Mouse (Mus musculus): Measurements from ENCODE around the gene Etaa1. TPM values are rescaled to one million over a fixed set of nuclear protein-coding genes. Genes with fewer than 3 reads are reported as not detected.
"Not testable (repeated sequence)": the region's sequence is repeated elsewhere in the genome, so short reads cannot be mapped to it uniquely, and the experiment has no call there.

Etaa1 gene
- polyA plus RNA-seq, 1 experiment: 0.93 TPM

DNA sequence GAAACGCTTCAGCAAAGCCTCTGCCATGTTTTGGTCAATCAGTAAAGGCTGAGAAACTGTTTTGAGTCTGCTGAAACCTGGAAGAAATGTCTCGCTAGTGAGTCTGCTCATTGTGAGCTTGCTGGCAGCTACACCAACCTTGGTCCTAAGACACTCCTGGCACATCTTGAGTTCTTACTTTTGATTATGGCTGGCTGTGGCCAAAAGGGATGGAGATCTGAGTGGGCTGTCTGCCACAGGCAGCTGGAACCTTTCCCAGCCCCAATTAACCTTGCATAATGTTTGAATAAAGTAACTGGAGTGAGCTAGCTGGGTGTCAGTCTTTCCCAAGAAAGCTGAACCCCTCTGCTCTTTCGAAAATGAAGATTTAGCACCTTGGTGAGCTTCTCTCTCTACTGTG, 2.3 kb downstream of the Etaa1 start:
- Histone ChIP-seq H3K27me3 (ENCODE audit: control insufficient read depth, insufficient read depth, low read length) (no peaks in the 10 kb centered on the region), H3K4me1 (ENCODE audit: control insufficient read depth, insufficient read depth, low read length) (no peaks in the 10 kb centered on the region), H3K27ac (ENCODE audit: control insufficient read depth, insufficient read depth, low read depth, low read length) (no peak overlapping the region), H3K36me3 (ENCODE audit: control insufficient read depth, insufficient read depth, low read length) (no peaks in the 10 kb centered on the region), H3K4me3 (ENCODE audit: control insufficient read depth, low read depth, low read length) (no peak overlapping the region)
- TF ChIP-seq CTCF (IDR thresholded peaks at IDR 0.05; ENCODE audit: control insufficient read depth, insufficient read depth, insufficient replicate concordance, low read depth, low read length): no peak
- TF ChIP-seq POLR2A (IDR thresholded peaks at IDR 0.05; ENCODE audit: control insufficient read depth, low read depth, low read length): no peak

DNA sequence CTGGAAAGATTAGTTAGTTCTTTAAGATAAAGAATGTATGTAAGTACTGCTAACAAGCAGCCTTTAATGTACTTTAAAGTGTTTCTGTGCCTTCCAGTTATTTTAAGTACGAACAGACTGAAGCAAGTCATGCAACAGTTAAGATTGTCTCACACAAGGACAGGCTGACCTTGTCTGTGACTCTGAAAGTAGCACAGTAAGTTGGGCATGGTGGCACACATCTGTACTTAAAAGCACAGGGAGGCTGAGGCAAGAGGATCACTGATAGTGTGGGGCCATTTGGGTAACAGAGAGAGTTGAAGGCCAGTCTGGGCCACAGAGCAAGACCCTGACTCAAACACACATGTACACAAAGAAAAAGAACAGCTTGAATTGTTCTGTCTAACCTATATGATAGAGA, 14.5 kb downstream of the Etaa1 start:
- Histone ChIP-seq H3K4me1 (ENCODE audit: control insufficient read depth, insufficient read depth, low read length) (no peaks in the 10 kb centered on the region), H3K27me3 (ENCODE audit: control insufficient read depth, insufficient read depth, low read length) (no peaks in the 10 kb centered on the region), H3K4me3 (ENCODE audit: control insufficient read depth, low read depth, low read length) (no peak overlapping the region), H3K27ac (ENCODE audit: control insufficient read depth, insufficient read depth, low read depth, low read length) (no peak overlapping the region), H3K36me3 (ENCODE audit: control insufficient read depth, insufficient read depth, low read length) (no peaks in the 10 kb centered on the region)
- TF ChIP-seq CTCF (IDR thresholded peaks at IDR 0.05; ENCODE audit: control insufficient read depth, insufficient read depth, insufficient replicate concordance, low read depth, low read length) (no peak), POLR2A (IDR thresholded peaks at IDR 0.05; ENCODE audit: control insufficient read depth, low read depth, low read length) (no peak)

DNA sequence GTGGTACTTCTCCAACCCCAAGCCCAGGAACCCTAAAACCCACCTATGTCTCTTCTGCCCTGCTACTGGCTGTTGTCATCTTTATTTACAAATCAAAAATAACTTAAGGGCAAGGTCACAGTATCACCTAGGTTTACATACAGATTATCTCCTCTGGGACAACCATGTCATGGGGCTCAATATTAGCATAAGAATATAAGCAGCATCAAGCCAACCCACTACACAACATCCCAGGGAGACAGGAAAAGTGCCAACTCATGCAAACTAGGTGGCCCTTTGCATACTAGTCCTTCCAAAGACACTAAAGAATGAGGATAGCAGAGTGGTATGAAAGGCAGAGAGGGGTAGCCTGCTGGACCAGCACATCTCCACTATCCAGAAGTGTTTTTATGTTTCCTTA, 15.7 kb downstream of the Etaa1 start:
- TF ChIP-seq POLR2A (IDR thresholded peaks at IDR 0.05; ENCODE audit: control insufficient read depth, low read depth, low read length) (no peak), CTCF (IDR thresholded peaks at IDR 0.05; ENCODE audit: control insufficient read depth, insufficient read depth, insufficient replicate concordance, low read depth, low read length) (no peak)
- Histone ChIP-seq H3K27me3 (ENCODE audit: control insufficient read depth, insufficient read depth, low read length) (no peaks in the 10 kb centered on the region), H3K36me3 (ENCODE audit: control insufficient read depth, insufficient read depth, low read length) (no peaks in the 10 kb centered on the region), H3K4me1 (ENCODE audit: control insufficient read depth, insufficient read depth, low read length) (no peaks in the 10 kb centered on the region), H3K4me3 (ENCODE audit: control insufficient read depth, low read depth, low read length) (no peak overlapping the region), H3K27ac (ENCODE audit: control insufficient read depth, insufficient read depth, low read depth, low read length) (no peak overlapping the region)

DNA sequence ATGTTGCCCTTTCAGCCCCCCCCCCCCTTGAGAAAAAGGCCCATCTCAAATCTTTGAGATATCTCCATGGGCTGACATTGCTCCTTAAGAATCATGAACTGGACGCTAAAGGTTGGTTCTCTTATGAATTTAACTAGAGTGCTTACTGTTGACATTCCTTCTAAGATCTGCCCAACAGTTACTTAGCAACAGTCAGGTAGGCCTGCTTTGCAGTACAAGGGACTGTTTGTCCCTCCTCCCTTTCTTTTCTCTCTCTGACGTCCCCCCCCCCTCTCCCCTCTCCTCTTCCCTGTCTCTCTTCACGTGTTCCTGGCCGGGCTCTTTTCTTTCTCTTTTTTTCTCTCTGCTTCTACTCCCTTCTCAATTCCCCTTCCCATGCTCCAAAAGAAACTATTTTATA, 35.8 kb downstream of the Etaa1 start:
- Histone ChIP-seq H3K27ac (ENCODE audit: control insufficient read depth, insufficient read depth, low read depth, low read length) (no peak overlapping the region), H3K36me3 (ENCODE audit: control insufficient read depth, insufficient read depth, low read length) (no peaks in the 10 kb centered on the region), H3K4me1 (ENCODE audit: control insufficient read depth, insufficient read depth, low read length) (peaks cover 4% of the 10 kb centered on the region), H3K4me3 (ENCODE audit: control insufficient read depth, low read depth, low read length) (no peak overlapping the region), H3K27me3 (ENCODE audit: control insufficient read depth, insufficient read depth, low read length) (no peaks in the 10 kb centered on the region)
- TF ChIP-seq CTCF (IDR thresholded peaks at IDR 0.05; ENCODE audit: control insufficient read depth, insufficient read depth, insufficient replicate concordance, low read depth, low read length): no peak
- TF ChIP-seq POLR2A (IDR thresholded peaks at IDR 0.05; ENCODE audit: control insufficient read depth, low read depth, low read length): no peak

DNA sequence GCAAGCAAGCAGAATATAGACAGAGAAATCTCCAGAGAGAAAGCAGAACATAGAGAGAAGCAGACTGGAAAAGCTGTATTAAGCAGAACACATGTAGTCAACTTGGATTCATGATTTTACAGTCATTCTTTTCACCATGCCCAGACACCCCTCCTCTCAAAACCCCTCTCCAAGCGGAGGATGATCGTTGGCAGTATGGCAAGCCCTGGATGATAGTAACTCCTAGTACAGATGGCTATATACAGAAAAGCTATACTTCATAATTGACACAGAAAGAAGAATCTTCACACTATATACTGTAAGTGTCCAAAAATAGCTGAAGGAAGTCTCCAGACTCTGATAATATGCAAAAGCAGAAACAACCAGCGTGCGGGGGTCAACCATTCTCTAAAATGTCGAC, 36.6 kb downstream of the Etaa1 start:
- Histone ChIP-seq H3K4me1 (ENCODE audit: control insufficient read depth, insufficient read depth, low read length) (peaks cover 4% of the 10 kb centered on the region), H3K4me3 (ENCODE audit: control insufficient read depth, low read depth, low read length) (no peak overlapping the region), H3K27me3 (ENCODE audit: control insufficient read depth, insufficient read depth, low read length) (no peaks in the 10 kb centered on the region), H3K36me3 (ENCODE audit: control insufficient read depth, insufficient read depth, low read length) (no peaks in the 10 kb centered on the region), H3K27ac (ENCODE audit: control insufficient read depth, insufficient read depth, low read depth, low read length) (no peak overlapping the region)
- TF ChIP-seq CTCF (IDR thresholded peaks at IDR 0.05; ENCODE audit: control insufficient read depth, insufficient read depth, insufficient replicate concordance, low read depth, low read length): no peak
- TF ChIP-seq POLR2A (IDR thresholded peaks at IDR 0.05; ENCODE audit: control insufficient read depth, low read depth, low read length): no peak

DNA sequence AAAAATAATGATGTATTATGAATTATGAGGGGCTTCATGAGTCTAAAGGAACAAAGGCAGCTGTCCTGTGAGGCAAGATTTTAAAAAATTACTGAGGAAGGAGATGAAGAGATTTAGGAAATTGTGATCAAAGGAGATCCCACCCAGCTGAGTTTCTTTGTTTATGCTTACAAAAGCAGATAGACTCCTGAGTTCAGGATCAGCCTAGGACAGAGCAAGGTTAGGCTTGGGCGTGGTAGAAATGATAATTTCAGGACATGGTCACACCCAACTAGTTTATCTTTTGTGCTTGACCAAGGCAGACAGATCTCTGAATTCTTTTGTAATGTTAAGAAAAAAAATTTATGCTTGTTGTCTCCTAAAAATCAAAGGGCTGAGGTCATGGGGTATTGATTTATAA, 37.2 kb downstream of the Etaa1 start:
- Histone ChIP-seq H3K4me1 (ENCODE audit: control insufficient read depth, insufficient read depth, low read length) (peaks cover 4% of the 10 kb centered on the region), H3K27ac (ENCODE audit: control insufficient read depth, insufficient read depth, low read depth, low read length) (no peak overlapping the region), H3K4me3 (ENCODE audit: control insufficient read depth, low read depth, low read length) (no peak overlapping the region), H3K27me3 (ENCODE audit: control insufficient read depth, insufficient read depth, low read length) (no peaks in the 10 kb centered on the region), H3K36me3 (ENCODE audit: control insufficient read depth, insufficient read depth, low read length) (no peaks in the 10 kb centered on the region)
- no peak for TF ChIP-seq CTCF (IDR thresholded peaks at IDR 0.05; ENCODE audit: control insufficient read depth, insufficient read depth, insufficient replicate concordance, low read depth, low read length)

DNA sequence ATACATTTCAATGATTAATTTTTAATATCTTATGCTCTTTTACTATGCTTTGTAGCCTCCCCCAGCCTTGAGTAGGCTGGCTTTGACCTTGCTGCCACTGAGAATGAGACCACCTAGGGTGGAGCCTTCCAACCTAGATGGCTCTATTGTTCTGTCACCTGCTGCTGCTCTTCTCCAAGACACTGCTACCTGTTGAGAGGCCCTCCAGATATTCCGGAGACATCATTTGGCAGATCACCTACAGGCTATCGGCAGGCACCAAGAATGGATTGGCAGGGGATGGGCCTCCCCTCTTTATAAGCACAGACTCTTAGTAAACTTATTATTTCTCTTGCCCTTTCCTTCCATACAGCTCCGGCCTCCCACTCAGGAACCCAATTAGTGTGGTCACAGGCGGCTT, 52.7 kb downstream of the Etaa1 start:
- H3K27ac ChIP-seq (ENCODE audit: control insufficient read depth, insufficient read depth, low read depth, low read length); H3K4me3 ChIP-seq (ENCODE audit: control insufficient read depth, low read depth, low read length); H3K27me3 ChIP-seq (ENCODE audit: control insufficient read depth, insufficient read depth, low read length); H3K4me1 ChIP-seq (ENCODE audit: control insufficient read depth, insufficient read depth, low read length); H3K36me3 ChIP-seq (ENCODE audit: control insufficient read depth, insufficient read depth, low read length): not testable (repeated sequence)
